ENCODE assay signal across 8 mouse cellular contexts in the genomic region with DNA sequence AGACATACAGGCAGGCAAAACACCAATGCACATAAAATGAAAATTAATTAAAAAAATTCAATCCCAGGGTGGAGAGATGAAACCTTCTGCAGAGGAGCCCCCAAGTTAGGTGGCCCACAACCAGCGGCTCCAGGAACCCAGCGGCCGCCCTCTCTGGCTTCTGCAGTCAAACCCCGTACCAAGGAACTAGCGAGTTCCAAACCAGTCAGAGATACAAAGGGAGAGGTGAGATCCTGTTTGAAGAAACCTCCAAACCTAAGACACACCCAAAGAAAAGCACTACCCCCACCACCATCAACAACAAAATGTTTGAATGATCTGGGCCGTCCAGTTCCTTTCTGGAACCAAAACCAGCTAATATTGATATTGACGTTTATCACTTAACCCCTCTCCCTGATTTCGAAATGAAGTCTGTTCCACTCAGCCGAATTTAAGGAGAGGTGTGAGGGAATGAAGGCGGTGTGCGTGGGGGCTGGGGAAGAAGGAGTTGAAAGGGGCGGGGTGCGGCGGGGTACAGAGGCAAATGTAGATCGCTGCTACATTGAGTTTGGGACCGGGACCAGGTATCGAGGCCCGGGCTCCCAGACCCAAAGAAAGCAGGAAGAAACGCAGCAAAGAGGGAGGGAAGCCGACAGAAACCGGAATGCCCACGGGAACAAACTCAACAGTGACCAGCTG. TPM values are rescaled to one million over a fixed set of nuclear protein-coding genes. Genes with fewer than 3 reads are reported as not detected.
DNase-seq lines count a peak whose midpoint lies in the region; ATAC-seq and TF ChIP-seq lines count a peak whose summit lies in the region.

No protein-coding gene starts in this region.

- H3K4me3 ChIP-seq in heart, embryonic 12.5 days = peak overlapping the region; percentile 78
- peak overlapping the region; percentile 86 for H3K4me3 ChIP-seq in E14TG2a.4 (replicated peaks; ENCODE audit: low read length)
- H3K4me3 ChIP-seq in embryonic facial prominence, embryonic 12.5 days = peak overlapping the region; percentile 81
- peak overlapping the region; percentile 66 for H3K4me3 ChIP-seq in neural tube, embryonic 12.5 days

- H3K9me3 ChIP-seq in heart, embryonic 12.5 days (replicated peaks) = no peaks in the 10 kb centered on the region
- no peaks in the 10 kb centered on the region for H3K9me3 ChIP-seq in E14TG2a.4 (ENCODE audit: low read length)
- no peaks in the 10 kb centered on the region for H3K9me3 ChIP-seq in embryonic facial prominence, embryonic 12.5 days
- H3K9me3 ChIP-seq in neural tube, embryonic 12.5 days = no peaks in the 10 kb centered on the region

- WGBS in heart, embryonic 12.5 days = 6% methylated on average over 22 of the region's 22 CpGs
- 10% methylated on average over 22 of the region's 22 CpGs for WGBS in embryonic facial prominence, embryonic 12.5 days
- WGBS in neural tube, embryonic 12.5 days = 13% methylated on average over 22 of the region's 22 CpGs

- H3K36me3 ChIP-seq in heart, embryonic 12.5 days = no peaks in the 10 kb centered on the region
- no peaks in the 10 kb centered on the region for H3K36me3 ChIP-seq in E14TG2a.4 (ENCODE audit: insufficient read depth, low read length)
- H3K36me3 ChIP-seq in embryonic facial prominence, embryonic 12.5 days = no peaks in the 10 kb centered on the region
- no peaks in the 10 kb centered on the region for H3K36me3 ChIP-seq in neural tube, embryonic 12.5 days

- no peak for DNase-seq in heart, postnatal 25 days (ENCODE audit: low spot score)
- DNase-seq in kidney, postnatal 10 days = peak; percentile 18
- DNase-seq in urinary bladder, adult 2 months (ENCODE audit: low spot score) = no peak

- peak; percentile 17 for ATAC-seq in heart, embryonic 12.5 days (ENCODE audit: insufficient number of reproducible peaks, low FRiP score)
- peak; percentile 36; the same call in 1 of the 2 replicates for ATAC-seq in embryonic facial prominence, embryonic 12.5 days (ENCODE audit: insufficient number of reproducible peaks, insufficient read depth, low FRiP score, low TSS enrichment)
- peak; percentile 61 for ATAC-seq in neural tube, embryonic 12.5 days (ENCODE audit: low FRiP score, low read depth)
- ATAC-seq in monocyte, adult 5-6 weeks (replicated peaks; ENCODE audit: insufficient number of reproducible peaks, low FRiP score, low TSS enrichment, poor library complexity, severe bottlenecking) = no peak

- intact Hi-C loops in heart, postnatal 25 days (cut with DNase I) = loop anchor here (1.0 to 2.0 kb wide), 2 partner anchors 29 to 92 kb away; no protein-coding TSS in a partner anchor

- H3K27me3 ChIP-seq in heart, embryonic 12.5 days (replicated peaks) = no peaks in the 10 kb centered on the region
- H3K27me3 ChIP-seq in E14TG2a.4 (ENCODE audit: insufficient read depth, low read length) = no peaks in the 10 kb centered on the region
- no peaks in the 10 kb centered on the region for H3K27me3 ChIP-seq in embryonic facial prominence, embryonic 12.5 days
- H3K27me3 ChIP-seq in neural tube, embryonic 12.5 days (replicated peaks) = no peaks in the 10 kb centered on the region

- peak overlapping the region; percentile 79 for H3K4me2 ChIP-seq in heart, embryonic 12.5 days
- peak overlapping the region; percentile 68 for H3K4me2 ChIP-seq in embryonic facial prominence, embryonic 12.5 days (replicated peaks)
- peak overlapping the region; percentile 68 for H3K4me2 ChIP-seq in neural tube, embryonic 12.5 days (replicated peaks)

- peaks cover 34% of the 10 kb centered on the region for H3K4me1 ChIP-seq in heart, embryonic 12.5 days (replicated peaks)
- H3K4me1 ChIP-seq in E14TG2a.4 (replicated peaks; ENCODE audit: low read depth, low read length) = peaks cover 78% of the 10 kb centered on the region
- 0 out of 2 replicates have a peak, but pooled peaks cover 4% of the 10 kb centered on the region for H3K4me1 ChIP-seq in embryonic facial prominence, embryonic 12.5 days
- peaks cover 5% of the 10 kb centered on the region for H3K4me1 ChIP-seq in neural tube, embryonic 12.5 days

- no peak for TF ChIP-seq CTCF in E14TG2a.4 (conservative IDR thresholded peaks at IDR 0.05; ENCODE audit: low read length)

- H3K27ac ChIP-seq in heart, embryonic 12.5 days (ENCODE audit: poor library complexity, severe bottlenecking) = peak overlapping the region; percentile 84
- peak overlapping the region; percentile 94 for H3K27ac ChIP-seq in embryonic facial prominence, embryonic 12.5 days
- H3K27ac ChIP-seq in neural tube, embryonic 12.5 days = peak overlapping the region; percentile 20; the same call in 1 of the 2 replicates

- peak overlapping the region; percentile 76 for H3K9ac ChIP-seq in heart, embryonic 12.5 days
- peak overlapping the region; percentile 59 for H3K9ac ChIP-seq in embryonic facial prominence, embryonic 12.5 days
- H3K9ac ChIP-seq in neural tube, embryonic 12.5 days = peak overlapping the region; percentile 59

RNA-seq across cellular contexts. Expression of gene Cct8l1, which starts 13.1 kb away (rescaled TPM):
- polyA plus RNA-seq in heart, embryonic 12.5 days (2016; fragmentation: Nextera tagmentation; extraction: Ambion mirVana) = 0.14 TPM in 1 of 2 replicates, not detected in the other
- total RNA-seq in heart, postnatal 25 days (2021) = under 1 TPM in 1 of 2 experiments, not detected in 1; 0.16 TPM
- not detected in 2 replicates for polyA plus RNA-seq in embryonic facial prominence, embryonic 12.5 days (2016; fragmentation: Nextera tagmentation; extraction: Ambion mirVana)
- polyA plus RNA-seq in neural tube, embryonic 12.5 days (2016; fragmentation: Nextera tagmentation; extraction: Ambion mirVana) = 0.13 TPM in 1 of 2 replicates, not detected in the other
- 0.14 TPM in 1 of 2 replicates, not detected in the other for polyA plus RNA-seq in urinary bladder, adult 2 months (2012; rRNA removed)
- total RNA-seq in monocyte, adult 5-6 weeks (2017) = not detected in 3 replicates

RNA-seq across cellular contexts. Expression of gene Kmt2c, which starts 30.4 kb away (rescaled TPM):
- polyA plus RNA-seq in heart, embryonic 12.5 days (2016; fragmentation: Nextera tagmentation; extraction: Ambion mirVana) = 12.3 and 13.7 TPM in 2 replicates
- 10 to 100 TPM; 38.4 to 45.5 TPM for total RNA-seq in heart, postnatal 25 days (2021)
- 19.1 and 20.0 TPM in 2 replicates for polyA plus RNA-seq in embryonic facial prominence, embryonic 12.5 days (2016; fragmentation: Nextera tagmentation; extraction: Ambion mirVana)
- 22.4 and 23.8 TPM in 2 replicates for polyA plus RNA-seq in neural tube, embryonic 12.5 days (2016; fragmentation: Nextera tagmentation; extraction: Ambion mirVana)
- 32.9 and 35.1 TPM in 2 replicates for polyA plus RNA-seq in urinary bladder, adult 2 months (2012; rRNA removed)
- 71.9 to 130 TPM (median 77.4 TPM) in 3 replicates for total RNA-seq in monocyte, adult 5-6 weeks (2017)

Comparison
In these comparisons a context has a peak if more than half of its experiments do, and no peak if none do; other contexts are left out.
1. H3K27ac ChIP-seq: peak in every context shown above with its lines; median percentile 94 in embryonic facial prominence, embryonic 12.5 days; 84 in heart, embryonic 12.5 days; 20 in neural tube, embryonic 12.5 days.